In the genomic region with DNA sequence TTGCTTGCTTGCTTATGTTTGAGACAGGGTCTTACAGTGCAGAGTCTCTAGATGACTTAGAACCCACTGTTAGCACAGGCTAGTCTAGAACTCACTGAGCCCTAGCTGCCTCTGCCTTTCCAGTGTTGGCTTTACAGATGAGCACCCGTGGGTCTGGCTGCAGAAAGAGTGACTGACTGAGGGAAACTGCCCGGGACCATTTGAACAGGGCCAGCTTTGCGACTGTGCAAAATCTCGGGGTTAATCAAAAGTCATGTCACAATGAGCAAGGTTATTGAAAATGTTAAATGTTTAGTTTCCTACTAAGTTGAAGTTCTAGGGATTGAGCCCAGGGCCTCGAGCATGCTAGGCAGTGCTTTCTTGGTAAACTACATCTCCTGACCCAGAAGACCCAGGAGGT, we compare ENCODE assay signal across 22 mouse cellular contexts. TPM values are rescaled to one million over a fixed set of nuclear protein-coding genes. Genes with fewer than 3 reads are reported as not detected.
A peak's percentile ranks its signal among the peaks of the same experiment; 100 is the strongest.
DNase-seq lines count a peak whose midpoint lies in the region; ATAC-seq and TF ChIP-seq lines count a peak whose summit lies in the region.
"Had no signal": no experiment of that assay in that cellular context is flagged by ENCODE, and none has a peak within 500 bp of the region (broad histone marks: within the 10 kb centered on the region; RNA-seq: fewer than 3 reads in every experiment).

No protein-coding gene starts in this region.

- no peak for DNase-seq in gastrocnemius, adult 2 months
- DNase-seq in gastrocnemius, postnatal 4 days (ENCODE audit: low spot score in 2 of 2) = no peak
- peak; percentile 39 for DNase-seq in kidney, adult 11 months
- DNase-seq in kidney, postnatal 10 days = no peak
- DNase-seq in layer of hippocampus, adult 2 months (ENCODE audit: low spot score in 2 of 2) = no peak
- no peak for DNase-seq in layer of hippocampus, postnatal 14 days (ENCODE audit: low spot score in 2 of 2)
- no peak for DNase-seq in lung, postnatal 36 days
- DNase-seq: forebrain, postnatal 0 days; right cerebral cortex, postnatal 25 days; spleen, adult 18-20 months had no signal

- H3K27ac ChIP-seq in gastrocnemius, adult 2 months = peak overlapping the region; percentile 72
- peak overlapping the region; percentile 39; the same call in 1 of the 2 replicates for H3K27ac ChIP-seq in layer of hippocampus, adult 2 months
- H3K27ac ChIP-seq in liver, embryonic 16.5 days (ENCODE audit: low read length) = peak overlapping the region; percentile 91
- H3K27ac ChIP-seq: embryonic facial prominence, embryonic 12.5 days; hindbrain, embryonic 10.5 days; intestine, embryonic 15.5 days; limb, embryonic 12.5 days; neural tube, embryonic 13.5 days had no signal

- H3K27me3 ChIP-seq in liver, embryonic 16.5 days (ENCODE audit: control insufficient read depth, insufficient read depth, low read depth, low read length) = no peaks in the 10 kb centered on the region
- H3K27me3 ChIP-seq: embryonic facial prominence, embryonic 12.5 days; intestine, embryonic 15.5 days; limb, embryonic 12.5 days; neural tube, embryonic 13.5 days had no signal

- no peaks in the 10 kb centered on the region for H3K36me3 ChIP-seq in liver, embryonic 16.5 days (ENCODE audit: control insufficient read depth, insufficient read depth)
- H3K36me3 ChIP-seq: embryonic facial prominence, embryonic 12.5 days; hindbrain, embryonic 10.5 days; intestine, embryonic 15.5 days; limb, embryonic 12.5 days; neural tube, embryonic 13.5 days had no signal

- 74% methylated on average over 5 of the region's 5 CpGs for WGBS in liver, embryonic 16.5 days (ENCODE audit: insufficient replicate concordance)

- no peak for ATAC-seq in liver, embryonic 16.5 days (ENCODE audit: low read depth)
- ATAC-seq: activated CD4-positive, CD25-positive, alpha-beta regulatory T cell, adult 4 months; forebrain, postnatal 0 days; hindbrain, embryonic 16.5 days; intestine, embryonic 15.5 days; midbrain, embryonic 16.5 days had no signal

- H3K9me3 ChIP-seq in liver, embryonic 16.5 days (replicated peaks; ENCODE audit: control insufficient read depth, low read length) = no peaks in the 10 kb centered on the region
- H3K9me3 ChIP-seq: embryonic facial prominence, embryonic 12.5 days; hindbrain, embryonic 10.5 days; intestine, embryonic 15.5 days; limb, embryonic 12.5 days; megakaryocyte, embryonic 14.5 days; neural tube, embryonic 13.5 days had no signal

- H3K4me3 ChIP-seq in gastrocnemius, adult 2 months = no peak overlapping the region
- H3K4me3 ChIP-seq in layer of hippocampus, adult 2 months = no peak overlapping the region
- H3K4me3 ChIP-seq in liver, embryonic 16.5 days (ENCODE audit: low read depth, low read length) = no peak overlapping the region
- H3K4me3 ChIP-seq: embryonic facial prominence, embryonic 12.5 days; hindbrain, embryonic 10.5 days; intestine, embryonic 15.5 days; limb, embryonic 12.5 days; myocyte; neural tube, embryonic 13.5 days had no signal

- peak overlapping the region; percentile 8 for H3K9ac ChIP-seq in liver, embryonic 16.5 days (ENCODE audit: low read depth, low read length)
- H3K9ac ChIP-seq: embryonic facial prominence, embryonic 12.5 days; forebrain, postnatal 0 days; intestine, embryonic 15.5 days; limb, embryonic 12.5 days; lung, embryonic 14.5 days; neural tube, embryonic 13.5 days had no signal

- TF ChIP-seq CTCF in gastrocnemius, adult 2 months (IDR thresholded peaks at IDR 0.05) = no peak
- TF ChIP-seq CTCF in layer of hippocampus, adult 2 months (conservative IDR thresholded peaks at IDR 0.05) = no peak

- H3K4me2 ChIP-seq in liver, embryonic 16.5 days (ENCODE audit: low read depth, low read length) = no peak overlapping the region
- H3K4me2 ChIP-seq: embryonic facial prominence, embryonic 12.5 days; intestine, embryonic 15.5 days; limb, embryonic 12.5 days; lung, embryonic 14.5 days; neural tube, embryonic 13.5 days had no signal

- intact Hi-C loops in gastrocnemius, adult 2 months (cut with DNase I) = loop anchor here (5.0 kb wide), 2 partner anchors 74 to 359 kb away; a partner anchor contains a TSS

- peaks cover 49% of the 10 kb centered on the region for H3K4me1 ChIP-seq in liver, embryonic 16.5 days (ENCODE audit: control insufficient read depth, low read depth, low read length)
- H3K4me1 ChIP-seq: neural tube, embryonic 13.5 days had no signal

RNA-seq across cellular contexts. Expression of a gene that starts 6.0 kb away (rescaled TPM):
- total RNA-seq in gastrocnemius, adult 2 months (2021) = under 1 TPM in 1 of 2 experiments, not detected in 1; 0.31 TPM
- 1 to 10 TPM; 4.4 to 4.8 TPM for total RNA-seq in gastrocnemius, postnatal 4 days (2021)
- total RNA-seq in layer of hippocampus, adult 2 months (2021) = 1 to 10 TPM; 1.2 to 2.3 TPM
- total RNA-seq in layer of hippocampus, postnatal 14 days (2021) = 1 to 10 TPM; 1.4 to 1.7 TPM
- polyA plus RNA-seq in liver, embryonic 16.5 days (2015; fragmentation: Nextera tagmentation; extraction: Ambion mirVana) = 12.3 and 14.1 TPM in 2 replicates

Comparison
In these comparisons a context has a peak if more than half of its experiments do, and no peak if none do; other contexts are left out.
1. H3K27ac ChIP-seq: peak in every context shown above with its lines; median percentile 91 in liver, embryonic 16.5 days; 72 in gastrocnemius, adult 2 months; 39 in layer of hippocampus, adult 2 months.